25 mouse cellular contexts compared by ENCODE assay signal in genomic region chr12:73363401-73363800, GRCm38 (mm10).
"Had no signal": no experiment of that assay in that cellular context is flagged by ENCODE, and none has a peak within 500 bp of the region (broad histone marks: within the 10 kb centered on the region; RNA-seq: fewer than 3 reads in every experiment).

No protein-coding gene starts in this region.

- ATAC-seq: hindbrain, embryonic 16.5 days; inflammation-experienced regulatory T-cells, adult 6 months; intestine, embryonic 15.5 days; intestine, postnatal 0 days had no signal

- H3K27me3 ChIP-seq: heart, embryonic 13.5 days; heart, embryonic 15.5 days; hindbrain, embryonic 12.5 days; intestine, embryonic 15.5 days; liver, embryonic 13.5 days had no signal

- DNase-seq: gastrocnemius, adult 2 months; gastrocnemius, postnatal 10 days; gastrocnemius, postnatal 25 days; heart, postnatal 14 days; heart, postnatal 4 days; kidney, adult 18-20 months; kidney, adult 8-10 months; kidney, postnatal 10 days; kidney, postnatal 25 days; kidney, postnatal 4 days; liver, embryonic 13.5 days had no signal

- H3K4me1 ChIP-seq: intestine, embryonic 15.5 days; liver, embryonic 15.5 days had no signal

- H3K9ac ChIP-seq: heart, embryonic 13.5 days; heart, embryonic 15.5 days; hindbrain, embryonic 12.5 days; hindbrain, embryonic 14.5 days; intestine, embryonic 15.5 days; limb, embryonic 12.5 days; liver, embryonic 13.5 days; liver, embryonic 15.5 days had no signal

- H3K4me3 ChIP-seq: gastrocnemius, adult 2 months; heart, embryonic 13.5 days; heart, embryonic 15.5 days; hindbrain, embryonic 10.5 days; hindbrain, embryonic 12.5 days; intestine, embryonic 15.5 days; layer of hippocampus, adult 2 months; left cerebral cortex, adult 2 months; limb, embryonic 10.5 days; limb, embryonic 12.5 days; liver, embryonic 13.5 days; liver, embryonic 15.5 days had no signal

- H3K36me3 ChIP-seq: heart, embryonic 13.5 days; heart, embryonic 15.5 days; hindbrain, embryonic 10.5 days; hindbrain, embryonic 12.5 days; intestine, embryonic 15.5 days; limb, embryonic 12.5 days; liver, embryonic 13.5 days; liver, embryonic 15.5 days had no signal

- H3K4me2 ChIP-seq: heart, embryonic 13.5 days; heart, embryonic 15.5 days; hindbrain, embryonic 12.5 days; hindbrain, embryonic 14.5 days; intestine, embryonic 15.5 days; limb, embryonic 12.5 days; liver, embryonic 13.5 days; liver, embryonic 15.5 days had no signal

- H3K9me3 ChIP-seq: heart, embryonic 13.5 days; heart, embryonic 15.5 days; hindbrain, embryonic 10.5 days; hindbrain, embryonic 12.5 days; intestine, embryonic 15.5 days; limb, embryonic 10.5 days; limb, embryonic 12.5 days; liver, embryonic 13.5 days; liver, embryonic 15.5 days had no signal

- H3K27ac ChIP-seq: gastrocnemius, adult 2 months; heart, embryonic 13.5 days; heart, embryonic 15.5 days; hindbrain, embryonic 10.5 days; hindbrain, embryonic 12.5 days; hindbrain, embryonic 14.5 days; intestine, embryonic 15.5 days; layer of hippocampus, adult 2 months; left cerebral cortex, adult 2 months; limb, embryonic 10.5 days; limb, embryonic 12.5 days; liver, embryonic 13.5 days; liver, embryonic 15.5 days had no signal
